Mouse (Mus musculus): ENCODE measurements around the gene Trp53i13.

GRCm38 (mm10) chr11:77530862-77531261 is 15.1 kb upstream of the Trp53i13 start:
- TF ChIP-seq CTCF (IDR thresholded peaks at IDR 0.05; ENCODE audit: borderline replicate concordance, insufficient read depth, low read length) (no peak), POLR2A (IDR thresholded peaks at IDR 0.05; ENCODE audit: low read depth, low read length) (no peak)
